Mouse (Mus musculus) CD4-positive, CD25-positive, alpha-beta regulatory T cell, adult 4 months (primary cell): Measurements from ENCODE around the gene Olfr263. TPM values are rescaled to one million over a fixed set of nuclear protein-coding genes. Genes with fewer than 3 reads are reported as not detected.

Experiments used
- ATAC-seq: one replicate; pipeline ENCODE4 v1.8.0; 2017
- polyA plus RNA-seq, 2 experiments: library from polyadenylated mRNA; unstranded; fragments of 100-300 nt; shearing (Covaris generic); gene quantifications; one replicate each; pipeline ENCODE4 v1.2.1; 2017

Olfr263 gene
- polyA plus RNA-seq, 2 experiments from 2014 or later, result not detected

DNA sequence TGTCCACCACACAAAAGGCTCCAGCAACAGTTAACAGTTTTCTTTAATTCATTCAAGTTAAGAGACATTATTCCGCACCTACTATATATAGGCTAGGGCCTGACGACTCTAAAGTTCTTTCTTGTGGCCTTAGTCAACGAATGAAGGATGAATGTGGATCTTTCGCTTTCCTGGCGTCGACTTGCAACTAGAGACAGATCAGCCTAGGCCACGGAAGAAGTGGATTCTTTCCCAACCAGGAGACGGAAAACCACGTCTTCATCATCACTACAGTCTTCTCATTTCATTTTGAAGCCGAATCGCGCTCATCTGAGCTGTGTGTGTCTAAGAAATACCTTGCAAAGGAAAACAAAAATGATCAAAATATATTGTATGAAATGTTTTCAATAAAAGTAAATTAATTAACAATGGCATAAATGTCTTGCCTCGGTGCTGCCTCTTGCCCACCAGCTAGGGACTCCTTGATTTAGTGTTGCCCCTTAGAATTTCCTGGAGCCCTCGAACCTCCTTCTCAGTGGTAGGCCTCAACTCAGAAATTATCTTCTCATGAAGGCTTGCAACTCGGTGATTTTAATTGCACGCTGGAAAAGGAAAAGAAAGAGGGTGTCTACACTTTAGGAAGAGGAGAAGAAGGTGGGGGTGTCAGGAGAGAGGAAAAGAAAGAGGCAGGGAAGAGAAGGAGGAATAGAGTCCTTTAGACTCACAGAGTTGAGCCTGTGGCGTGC lies 41.2 kb downstream of the Olfr263 start:
- no peak for ATAC-seq

DNA sequence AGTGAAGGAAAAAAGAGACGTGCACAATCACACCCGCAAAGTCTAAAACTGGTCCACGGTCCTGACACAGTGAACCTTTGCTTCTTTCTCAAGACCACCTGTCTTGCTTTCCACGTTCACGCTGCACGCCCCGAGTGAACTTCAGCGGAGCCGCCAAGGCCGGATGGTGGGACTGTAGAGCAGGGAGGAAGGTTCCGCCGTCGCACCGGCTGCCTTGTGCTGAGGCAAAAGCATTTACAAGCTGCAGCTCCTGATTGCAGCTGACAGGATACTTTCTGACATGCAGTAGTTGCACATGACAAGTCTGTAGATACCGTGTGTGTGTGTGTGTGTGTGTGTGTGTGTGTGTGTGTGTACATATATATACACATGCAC lies 41.7 kb downstream of the Olfr263 start:
- no peak for ATAC-seq

DNA sequence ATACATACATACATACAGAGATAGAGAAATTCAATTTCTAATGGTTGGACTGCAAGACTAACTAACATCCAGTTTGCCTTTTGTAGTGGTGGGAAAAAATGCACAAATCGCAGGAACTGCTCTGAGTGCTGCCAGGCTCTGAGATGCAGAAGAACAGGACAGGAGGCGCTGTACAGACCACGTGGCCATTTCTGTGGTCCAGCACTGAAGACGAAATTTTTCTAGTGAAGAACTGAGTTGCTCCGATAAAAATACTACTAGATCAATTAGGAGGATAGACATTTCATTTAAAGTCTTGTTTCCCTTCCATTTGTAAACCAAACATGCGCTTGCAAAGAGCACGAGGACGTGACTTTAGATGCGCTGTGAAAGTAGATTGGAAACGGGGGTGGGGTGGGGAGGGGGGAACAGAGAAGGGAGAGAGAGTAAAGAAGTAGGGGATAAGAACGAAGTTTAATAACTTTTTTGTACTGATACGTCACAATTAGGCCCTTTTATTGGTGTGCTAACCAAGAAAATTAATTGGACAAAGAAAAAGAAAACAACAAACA lies 42.2 kb downstream of the Olfr263 start:
- no peak for ATAC-seq

DNA sequence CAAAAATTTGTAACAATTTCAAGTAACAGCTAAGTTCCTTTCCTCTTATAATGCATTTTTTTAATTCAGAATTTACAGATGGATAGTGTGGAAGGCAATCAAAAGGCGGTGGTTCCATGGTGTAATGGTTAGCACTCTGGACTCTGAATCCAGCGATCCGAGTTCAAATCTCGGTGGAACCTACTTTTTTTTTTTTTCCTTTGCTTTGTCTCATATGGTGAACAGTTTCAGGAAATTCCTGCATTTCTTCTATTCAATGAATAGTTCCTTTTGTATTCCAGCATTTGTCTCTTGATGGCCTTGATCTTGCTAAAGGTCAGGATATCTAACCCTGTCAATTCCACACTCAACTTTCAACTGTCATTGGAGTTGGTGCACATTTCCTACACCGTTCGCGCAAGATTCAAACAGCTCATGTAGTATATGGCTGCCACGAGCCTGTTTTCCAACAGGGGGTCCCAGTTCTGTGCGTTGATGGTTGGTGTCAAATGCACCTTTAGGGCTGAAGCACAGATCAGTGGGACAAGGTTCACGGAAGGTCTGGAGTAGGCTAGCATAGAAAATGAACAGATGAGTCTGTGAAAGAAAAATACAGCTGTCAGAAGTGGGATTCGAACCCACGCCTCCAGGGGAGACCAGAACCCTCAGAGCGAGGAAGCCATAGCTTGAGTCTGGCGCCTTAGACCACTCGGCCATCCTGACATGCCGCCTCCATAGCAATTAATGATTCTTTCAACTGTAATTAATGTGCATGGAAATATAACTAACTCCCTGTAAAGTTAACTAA lies 43.0 kb downstream of the Olfr263 start:
- no peak for ATAC-seq

DNA sequence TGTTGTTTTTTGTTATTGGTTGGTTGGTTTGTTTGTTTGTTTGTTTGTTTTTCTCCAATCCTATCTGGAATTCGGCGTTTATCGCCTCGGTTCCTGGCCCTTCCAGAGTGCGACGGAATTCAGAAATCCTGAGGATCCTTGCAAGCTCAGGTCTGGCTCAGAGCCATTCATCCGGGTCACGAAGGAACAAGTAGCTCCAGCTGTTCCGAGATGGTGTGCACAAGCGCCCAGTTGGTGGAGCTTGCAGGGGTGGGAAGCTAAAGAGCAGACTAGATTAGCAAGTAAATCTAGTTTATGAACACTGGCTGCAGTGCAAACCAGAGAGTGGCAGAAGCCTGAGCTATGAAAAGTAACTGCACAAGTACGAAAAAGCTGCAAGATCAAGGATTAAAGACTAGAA lies 43.6 kb downstream of the Olfr263 start:
- ATAC-seq, result no peak

DNA sequence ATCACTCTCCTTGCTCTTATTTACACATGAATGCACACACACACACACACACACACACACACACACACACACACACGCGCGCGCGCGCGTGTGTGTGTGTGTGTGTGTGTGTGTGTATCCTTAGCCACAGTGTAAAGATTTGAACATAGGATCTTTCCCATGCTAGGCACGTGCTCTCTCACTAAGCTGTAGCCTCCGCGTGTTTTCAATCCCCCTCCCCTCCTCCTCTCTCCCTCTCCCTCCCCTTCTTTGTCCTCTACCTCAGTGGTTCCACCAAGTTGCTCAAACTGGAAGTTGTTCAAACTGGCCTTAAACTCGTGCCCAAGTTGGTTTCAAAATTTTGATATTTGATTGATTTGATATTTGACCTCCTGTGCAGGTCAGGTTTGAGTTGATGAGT lies 47.3 kb downstream of the Olfr263 start:
- no peak for ATAC-seq

DNA sequence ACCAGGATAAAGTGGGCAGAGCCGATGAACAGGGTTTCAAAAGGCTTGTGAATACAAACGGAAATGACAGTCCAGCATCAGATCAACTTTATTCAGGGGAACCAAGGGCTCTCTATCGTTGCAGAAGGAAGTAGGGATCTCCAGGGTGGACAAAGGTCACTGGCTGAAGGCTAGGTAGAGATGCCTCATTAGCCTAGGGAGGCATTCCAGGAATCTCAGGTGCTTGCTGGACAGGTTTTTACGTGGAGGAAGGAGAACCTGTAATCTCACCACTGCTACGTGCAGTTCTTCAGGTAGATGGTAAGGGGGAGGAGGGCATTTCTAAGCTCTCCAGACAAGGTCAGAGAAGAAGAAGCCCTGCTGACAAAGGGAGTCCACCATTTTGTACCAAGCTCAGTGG lies 48.2 kb downstream of the Olfr263 start:
- no peak for ATAC-seq

DNA sequence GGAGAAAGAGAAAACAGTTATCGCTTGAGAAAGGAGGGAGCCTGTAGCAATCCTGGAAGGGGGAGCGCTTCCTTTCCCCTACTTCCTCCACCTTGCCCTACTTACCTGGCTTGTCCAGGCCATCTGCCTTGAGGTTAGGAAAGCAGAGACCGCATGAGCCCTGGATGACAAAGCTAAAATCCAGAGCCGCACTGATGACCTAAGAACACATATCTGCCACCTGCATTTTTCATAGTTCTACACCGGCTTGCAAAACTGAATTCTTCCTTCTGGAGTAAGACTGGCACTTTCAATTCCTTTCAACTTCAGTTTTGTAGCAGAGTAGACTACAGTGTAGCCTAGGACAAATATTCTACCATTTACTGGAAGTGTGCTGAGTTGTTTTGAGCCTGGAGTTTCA lies 48.9 kb downstream of the Olfr263 start:
- ATAC-seq, result no peak

DNA sequence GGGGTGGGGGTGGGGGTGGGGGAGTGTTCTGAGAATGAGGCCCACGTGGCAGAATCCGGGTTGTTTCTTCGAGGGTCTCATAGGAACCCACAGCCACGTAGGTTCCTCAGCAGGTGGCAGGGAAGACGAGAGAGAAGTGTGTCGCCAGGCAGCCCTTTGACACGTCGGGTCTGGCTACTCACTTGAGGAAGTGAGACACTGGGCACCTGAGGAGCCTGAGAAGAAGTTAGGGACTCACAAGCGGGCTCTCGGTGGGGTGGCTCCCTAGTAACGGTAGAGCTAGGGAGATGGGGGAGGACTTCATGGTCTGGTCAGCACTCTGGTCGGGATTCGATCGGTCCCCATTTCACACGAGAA lies 49.9 kb downstream of the Olfr263 start, which contains the start of gene Trim27:
Trim27 (plus strand) TSS at position 79 of the 357 bp plus-strand sequence.
- ATAC-seq, result peak; percentile 35

DNA sequence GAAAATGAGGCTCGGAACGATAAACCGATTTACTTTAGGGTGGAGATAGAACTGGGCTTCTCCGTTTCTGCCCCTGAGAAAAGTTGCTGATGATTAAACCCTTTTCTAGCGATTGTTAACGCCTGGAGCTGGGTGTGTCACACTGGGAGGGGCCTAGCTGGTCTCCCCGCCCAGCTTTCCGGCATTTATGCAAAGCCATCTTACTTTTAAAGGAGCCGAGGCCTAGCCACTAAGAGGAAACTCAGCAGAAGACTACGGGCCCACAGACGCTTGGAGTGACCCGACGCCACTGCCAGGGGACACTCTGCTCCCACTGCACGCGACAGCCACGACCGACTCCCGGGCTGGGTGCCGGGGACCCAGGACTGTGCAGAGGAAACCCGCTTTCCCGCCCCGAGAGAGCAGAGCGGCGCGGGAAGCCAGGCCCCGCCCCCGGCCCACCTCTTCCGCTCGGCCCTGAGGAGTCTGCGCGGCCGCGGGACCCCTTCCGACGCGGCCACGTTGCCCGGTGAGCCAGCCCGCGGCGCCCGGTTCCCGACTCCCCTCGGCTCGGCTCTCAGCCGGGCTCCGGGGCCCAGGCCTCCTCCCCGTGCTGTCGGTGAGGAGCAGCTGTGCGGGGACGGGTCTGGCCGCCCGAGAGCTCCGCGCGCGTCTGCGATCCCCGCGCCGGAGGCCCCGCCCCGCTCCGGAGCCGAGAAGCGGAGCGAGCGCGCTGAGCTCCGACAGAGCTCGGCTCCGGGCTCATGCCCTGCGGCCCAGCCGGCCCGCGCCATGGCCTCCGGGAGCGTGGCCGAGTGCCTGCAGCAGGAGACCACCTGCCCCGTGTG lies 50.5 kb downstream of the Olfr263 start:
- ATAC-seq, result peak; percentile 86

DNA sequence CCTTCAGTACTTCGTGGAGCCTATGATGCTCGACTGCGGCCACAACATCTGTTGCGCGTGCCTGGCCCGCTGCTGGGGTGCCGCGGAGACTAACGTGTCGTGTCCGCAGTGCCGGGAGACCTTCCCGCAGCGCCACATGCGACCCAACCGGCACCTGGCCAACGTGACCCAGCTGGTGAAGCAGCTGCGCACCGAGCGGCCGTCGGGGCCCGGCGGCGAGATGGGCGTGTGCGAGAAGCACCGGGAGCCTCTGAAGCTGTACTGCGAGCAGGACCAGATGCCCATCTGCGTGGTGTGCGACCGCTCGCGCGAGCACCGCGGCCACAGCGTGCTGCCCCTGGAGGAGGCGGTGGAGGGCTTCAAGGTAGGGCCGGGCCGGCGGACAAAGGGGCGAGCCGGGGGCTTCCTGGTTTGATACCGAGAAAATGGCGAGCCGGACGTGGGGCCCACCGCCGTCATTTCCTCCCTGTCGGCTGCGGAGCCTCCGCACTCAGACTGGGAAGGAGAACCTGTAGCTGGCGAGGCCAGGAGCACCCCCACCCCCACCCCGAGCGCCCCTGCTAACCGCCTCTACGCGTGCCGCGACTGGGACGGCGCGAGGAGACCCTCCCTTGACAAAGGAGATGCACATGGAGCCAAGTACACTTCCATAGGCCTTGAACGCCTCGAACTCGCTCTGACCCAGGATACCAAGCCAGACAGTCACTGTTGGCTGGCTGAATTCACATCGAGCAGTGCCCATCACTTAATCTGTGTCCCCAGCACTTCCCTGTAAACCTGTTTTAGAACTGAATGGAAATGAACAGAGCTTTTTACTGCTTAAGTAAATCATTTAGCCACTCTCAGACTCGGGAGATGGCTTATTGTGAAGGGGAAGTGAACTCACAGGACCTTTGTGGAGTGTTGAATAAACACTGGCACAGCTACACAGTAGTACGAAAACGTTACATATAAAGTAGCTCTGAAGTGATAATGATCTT lies 51.4 kb downstream of the Olfr263 start:
- peak; percentile 48 for ATAC-seq

DNA sequence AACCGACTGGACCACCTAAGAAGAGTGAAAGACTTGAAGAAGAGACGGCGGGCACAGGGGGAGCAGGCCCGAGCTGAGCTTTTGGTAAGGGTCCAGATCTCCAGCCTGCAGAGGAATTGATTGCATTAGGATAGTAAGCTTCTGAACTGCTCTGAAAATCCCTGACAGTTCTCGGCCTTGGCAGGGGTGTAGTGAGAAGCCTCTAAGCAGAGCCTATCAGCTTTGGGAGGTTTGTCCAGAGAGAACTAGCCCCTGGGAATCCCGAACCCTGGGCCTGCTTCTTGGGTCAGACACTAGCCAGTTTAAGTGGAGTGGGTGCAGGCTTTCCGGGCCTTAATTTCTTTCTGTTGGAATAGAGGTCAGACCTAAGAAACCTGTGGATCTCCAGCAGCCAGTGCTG lies 52.6 kb downstream of the Olfr263 start:
- ATAC-seq, result no peak

DNA sequence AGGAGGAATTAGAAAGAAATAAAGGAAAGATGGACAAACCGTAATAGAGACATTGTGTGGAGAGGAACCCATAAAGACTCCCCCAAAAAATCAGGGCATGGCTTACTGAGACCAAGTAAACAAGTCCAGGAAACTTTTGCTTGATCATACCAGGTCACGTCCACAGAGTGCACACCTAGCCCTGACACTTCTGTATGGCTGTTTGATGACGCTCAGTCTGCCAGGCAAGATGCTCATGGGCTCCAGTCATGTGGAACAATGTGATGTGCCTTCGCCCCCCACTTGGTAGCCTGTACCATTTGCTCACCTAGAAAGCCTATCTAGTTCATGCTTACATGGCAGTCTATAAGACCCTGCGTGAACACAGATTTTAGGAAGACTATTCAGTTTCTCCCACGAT lies 53.6 kb downstream of the Olfr263 start:
- ATAC-seq, result no peak

DNA sequence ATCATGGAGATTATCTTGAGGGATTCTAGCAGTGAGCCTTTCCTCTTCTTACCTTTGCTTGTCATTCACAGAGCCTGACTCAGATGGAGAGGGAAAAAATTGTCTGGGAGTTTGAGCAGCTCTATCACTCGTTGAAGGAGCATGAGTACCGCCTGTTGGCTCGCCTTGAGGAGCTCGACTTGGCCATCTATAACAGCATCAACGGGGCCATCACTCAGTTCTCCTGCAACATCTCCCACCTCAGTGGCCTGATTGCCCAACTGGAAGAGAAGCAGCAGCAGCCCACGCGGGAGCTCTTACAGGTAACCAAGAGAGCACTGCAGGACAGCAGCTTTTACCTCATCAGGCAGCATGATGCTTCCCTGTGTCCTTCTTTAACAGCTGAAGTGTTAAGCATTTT lies 54.2 kb downstream of the Olfr263 start:
- no peak for ATAC-seq

DNA sequence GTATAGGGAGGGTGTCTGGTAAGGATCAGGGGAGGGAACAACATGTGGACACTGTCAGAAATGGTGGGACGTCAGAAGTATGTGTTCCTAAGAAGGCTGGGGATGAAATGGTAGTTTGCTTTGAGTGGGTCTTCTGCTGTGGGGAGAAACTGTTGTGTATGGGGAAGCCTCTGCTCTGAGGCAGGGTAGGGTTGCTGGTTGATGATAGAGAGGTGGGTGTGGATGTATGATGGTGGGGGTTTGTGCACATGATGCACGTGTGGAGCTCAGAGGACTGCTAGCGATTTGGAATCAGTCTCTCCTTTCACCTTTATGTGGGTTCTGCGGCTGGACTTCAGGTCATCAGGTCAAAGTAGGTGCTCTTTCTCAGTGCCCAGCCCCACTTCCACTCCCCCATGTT lies 56.1 kb downstream of the Olfr263 start:
- no peak for ATAC-seq

Other genes starting within 250 kb of the Olfr263 start
- not detected for gene Olfr1370, start 54.7 kb upstream of the Olfr263 start, polyA plus RNA-seq
- gene Olfr1369-ps1, start 18.2 kb upstream of the Olfr263 start, polyA plus RNA-seq, result under 1 TPM in 1 of 2 experiments, not detected in 1; 0.27 TPM
- gene Olfr1368, start 16.2 kb downstream of the Olfr263 start, polyA plus RNA-seq, result not detected
- gene Trim27, start 49.8 kb downstream of the Olfr263 start, polyA plus RNA-seq, result 10 to 100 TPM; 10.5 to 13.5 TPM
- gene Gpx5, start 163.1 kb downstream of the Olfr263 start, polyA plus RNA-seq, result not detected
- not detected for gene Gpx6, start 182.5 kb downstream of the Olfr263 start, polyA plus RNA-seq
- gene Olfr1367, start 217.3 kb downstream of the Olfr263 start, polyA plus RNA-seq, result not detected
- gene Zscan12, start 233.2 kb downstream of the Olfr263 start, polyA plus RNA-seq, result 10 to 100 TPM in 1 of 2 experiments, 1 to 10 TPM in 1; 7.7 to 10.6 TPM